Mouse (Mus musculus) C2C12 (cell line): ENCODE results near the gene Sult1a1.

Source experiments
- CTCF ChIP-seq: IDR thresholded peaks from one replicate; pipeline ENCODE4 v1.5.1; 2011; ENCODE audit not compliant: control insufficient read depth, insufficient read depth, insufficient read length
- MAX ChIP-seq: IDR thresholded peaks from one replicate; pipeline ENCODE4 v1.6.1; 2011; ENCODE audit warnings: mild to moderate bottlenecking, control low read depth
- MYOG ChIP-seq: IDR thresholded peaks from one replicate; pipeline ENCODE4 v1.6.1; 2011; ENCODE audit not compliant: control insufficient read depth, insufficient read length; ENCODE audit errors: extremely low read depth
- USF1 ChIP-seq: IDR thresholded peaks from one replicate; pipeline ENCODE4 v1.6.1; 2011; ENCODE audit warnings: low read depth, mild to moderate bottlenecking, control low read depth, moderate library complexity

- no peak for TF ChIP-seq CTCF
- no peak for TF ChIP-seq MYOG
- no peak for TF ChIP-seq MAX
- no peak for TF ChIP-seq USF1
Measured at GRCm38 (mm10) chr7:126629915-126630314, 46.3 kb downstream of the Sult1a1 start.
